Mouse (Mus musculus): ENCODE measurements around the gene Kif6.

Gene Kif6

GRCm38 (mm10) chr17:49787351-49787750, 172.4 kb downstream of the Kif6 start:
- no peak for DNase-seq (ENCODE audit: low read depth in 2 of 2, low spot score in 2 of 2)

DNA sequence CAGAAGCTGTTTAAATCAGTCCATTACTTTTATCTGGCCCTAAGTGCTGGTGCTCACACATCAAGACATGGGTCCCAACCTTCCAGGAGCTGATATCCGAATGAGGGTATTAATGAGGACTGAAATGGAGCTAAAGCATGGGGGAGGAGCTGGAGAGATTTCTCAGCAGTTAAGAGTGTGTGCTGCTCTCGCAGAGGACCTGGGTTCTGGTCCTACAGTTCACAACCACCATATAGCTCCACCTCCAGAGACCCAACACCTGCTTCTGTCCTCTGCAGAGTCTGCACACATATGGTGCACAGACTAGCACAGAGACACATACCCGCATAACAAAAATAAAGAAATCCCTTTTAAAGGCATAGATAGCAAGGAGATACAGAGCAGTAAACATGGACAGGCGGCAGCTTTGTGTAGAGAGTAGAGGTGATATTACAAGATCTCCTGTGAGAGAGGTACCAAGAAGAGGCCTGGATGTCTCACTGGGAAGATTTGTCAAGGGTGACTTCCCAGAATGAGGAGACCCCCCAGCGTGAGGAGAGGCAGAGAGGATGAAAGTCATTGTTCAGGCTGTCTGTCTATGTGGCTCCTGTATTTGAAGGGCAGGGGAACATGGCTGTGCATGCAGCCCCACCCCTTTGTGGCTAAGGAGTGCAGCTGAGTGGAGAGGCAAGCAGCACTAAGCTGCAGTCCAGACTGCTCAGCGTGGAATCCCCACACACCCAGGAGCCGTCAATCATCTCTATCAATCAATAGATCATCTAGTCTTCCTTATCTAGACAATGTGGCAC, 173.4 kb downstream of the Kif6 start:
- no peak for DNase-seq (ENCODE audit: low read depth in 2 of 2, low spot score in 2 of 2)

GRCm38 (mm10) chr17:49791546-49791945, 176.6 kb downstream of the Kif6 start:
- no peak for DNase-seq (ENCODE audit: low read depth in 2 of 2, low spot score in 2 of 2)

DNA sequence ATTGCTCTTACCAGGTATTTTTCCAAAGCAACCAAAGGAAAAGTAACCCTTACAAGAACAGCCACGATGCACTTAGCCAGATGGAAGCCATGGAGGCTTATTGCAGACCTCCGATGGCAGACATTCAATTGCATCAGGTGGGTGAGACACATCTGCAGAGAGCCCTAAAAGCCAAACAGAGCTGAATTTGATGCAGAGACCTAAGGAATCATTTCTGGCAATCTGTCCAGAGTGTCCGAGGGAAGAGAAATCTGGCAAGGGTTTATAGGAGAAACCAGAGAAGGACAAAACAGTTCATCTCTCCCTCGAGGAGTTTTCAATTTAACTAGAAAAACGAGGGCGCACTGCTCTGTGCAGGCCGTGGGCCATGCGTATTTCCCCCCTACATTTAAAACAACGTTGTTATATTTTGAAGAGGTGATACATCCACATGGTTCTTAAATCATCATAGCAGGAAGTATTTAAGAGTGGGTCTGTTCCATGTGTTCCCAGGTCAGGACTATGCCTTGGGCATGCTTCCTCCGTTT, 177.3 kb downstream of the Kif6 start:
- no peak for DNase-seq (ENCODE audit: low read depth in 2 of 2, low spot score in 2 of 2)

DNA sequence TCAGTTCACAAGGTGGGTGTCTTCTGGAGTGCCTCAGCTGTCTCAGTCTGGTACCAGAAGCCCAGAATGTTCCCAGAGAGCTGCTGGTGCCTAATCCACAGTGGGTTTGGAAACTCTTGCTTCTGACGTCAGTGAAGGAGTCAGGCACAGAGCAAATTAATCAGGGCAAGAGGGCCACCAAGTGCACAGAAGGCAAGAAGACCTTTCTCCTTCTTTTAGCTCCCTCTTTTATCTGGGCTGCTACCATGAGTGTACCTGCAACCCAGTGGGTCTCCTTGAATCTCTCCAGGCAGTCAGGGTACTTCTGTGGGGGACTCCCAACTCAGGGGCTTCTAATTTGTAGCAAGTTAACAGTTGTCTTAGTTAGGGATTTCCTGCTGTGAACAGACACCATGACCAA, 178.0 kb downstream of the Kif6 start:
- no peak for DNase-seq (ENCODE audit: low read depth in 2 of 2, low spot score in 2 of 2)

DNA sequence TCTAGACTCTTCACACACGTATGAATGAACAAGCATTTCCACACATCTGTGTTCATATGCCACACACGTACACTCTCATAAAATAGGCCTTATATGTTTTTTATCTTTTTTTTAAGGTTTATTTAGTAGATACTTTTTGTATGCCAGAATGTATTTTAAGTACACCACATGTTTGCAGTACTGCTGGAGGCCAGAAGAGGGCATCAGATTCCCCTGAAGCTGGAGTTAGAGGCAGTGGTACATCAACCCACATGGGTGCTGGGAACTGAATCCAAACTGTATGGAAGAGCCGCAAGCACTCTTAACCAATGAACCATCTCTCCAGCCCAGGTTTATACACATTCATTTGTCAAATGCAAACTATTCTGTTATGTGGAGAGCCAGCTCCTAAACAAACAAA, 179.0 kb downstream of the Kif6 start:
- DNase-seq (ENCODE audit: low read depth in 2 of 2, low spot score in 2 of 2), result no peak

- no peak for DNase-seq (ENCODE audit: low read depth in 2 of 2, low spot score in 2 of 2)
Measured at GRCm38 (mm10) chr17:49795241-49795640, 180.3 kb downstream of the Kif6 start.

- DNase-seq (ENCODE audit: low read depth in 2 of 2, low spot score in 2 of 2), result no peak
Measured at GRCm38 (mm10) chr17:49796116-49796515, 181.2 kb downstream of the Kif6 start.

DNA sequence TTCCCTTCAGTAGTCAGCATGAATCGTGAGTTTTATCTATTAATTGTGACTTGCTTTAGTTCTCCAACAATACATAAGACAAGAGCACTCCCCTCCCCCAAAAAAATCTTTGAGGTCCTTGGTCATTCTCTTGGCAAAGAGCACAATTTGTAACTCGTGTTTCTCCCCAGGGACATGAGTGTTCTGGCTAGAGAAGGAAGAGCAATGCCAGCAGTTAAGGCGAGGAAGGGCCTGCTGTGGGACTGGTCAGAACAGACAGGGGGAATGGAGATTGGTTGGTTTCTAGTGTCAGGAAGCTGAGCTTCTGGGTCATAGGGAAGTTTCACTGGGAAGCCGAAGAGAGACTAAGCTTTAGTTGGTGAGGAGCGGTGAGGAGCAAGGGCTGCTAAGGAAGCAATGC, 184.2 kb downstream of the Kif6 start:
- no peak for DNase-seq (ENCODE audit: low read depth in 2 of 2, low spot score in 2 of 2)

DNA sequence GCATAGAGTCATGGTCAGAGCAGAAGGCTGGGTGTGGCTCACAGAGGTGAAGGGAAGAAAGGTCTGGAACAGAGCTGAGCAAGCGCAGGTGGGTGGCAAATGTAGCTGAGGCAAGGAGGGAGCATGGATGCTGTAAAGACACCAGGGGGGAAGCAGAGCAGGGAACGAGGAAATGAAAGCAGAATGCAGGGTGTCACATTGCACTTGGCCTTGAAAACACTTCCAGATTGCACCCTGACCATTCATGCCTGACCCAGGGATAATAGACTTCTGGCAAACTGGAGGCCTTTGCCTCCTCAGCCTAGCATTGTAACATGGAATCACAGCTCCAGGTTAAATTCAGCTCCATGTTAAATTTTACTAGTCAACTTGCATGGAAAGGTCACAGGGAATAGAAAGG, 185.2 kb downstream of the Kif6 start:
- DNase-seq (ENCODE audit: low read depth in 2 of 2, low spot score in 2 of 2), result no peak

GRCm38 (mm10) chr17:49807461-49807860, 192.5 kb downstream of the Kif6 start:
- DNase-seq (ENCODE audit: low read depth in 2 of 2, low spot score in 2 of 2), result no peak

DNA sequence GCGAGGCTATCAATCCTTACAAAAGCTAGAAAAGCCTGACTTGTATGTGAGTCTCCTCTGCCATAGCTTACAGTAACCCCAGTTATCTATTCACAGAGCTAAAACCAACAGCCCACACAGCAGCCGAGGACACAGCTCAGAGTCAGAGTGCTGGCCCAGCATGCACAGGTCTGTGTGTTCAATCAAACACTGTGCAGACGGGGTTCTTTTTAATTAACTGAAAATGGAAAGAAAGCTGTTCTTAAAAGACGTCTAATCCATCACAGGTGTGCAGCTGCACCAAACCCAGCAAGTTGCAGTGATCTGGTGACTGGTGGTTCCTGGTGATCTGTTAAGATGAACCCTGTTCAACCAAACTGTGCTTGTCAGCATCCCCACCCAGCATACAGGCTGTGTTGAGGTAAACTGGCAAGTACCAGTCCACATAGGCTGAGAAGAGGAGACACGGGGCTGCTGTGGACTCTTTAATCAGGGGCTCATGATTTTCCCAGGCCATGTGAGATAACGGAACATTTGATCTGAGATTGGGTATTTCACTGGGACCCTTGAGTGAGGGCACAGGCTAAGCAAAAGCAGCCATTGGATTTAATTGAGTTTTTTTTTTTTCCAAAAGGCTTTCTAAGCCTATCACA, 193.9 kb downstream of the Kif6 start:
- no peak for DNase-seq (ENCODE audit: low read depth in 2 of 2, low spot score in 2 of 2)

GRCm38 (mm10) chr17:49813893-49814640, 199.1 kb downstream of the Kif6 start:
- DNase-seq (ENCODE audit: low read depth in 2 of 2, low spot score in 2 of 2), result no peak

DNA sequence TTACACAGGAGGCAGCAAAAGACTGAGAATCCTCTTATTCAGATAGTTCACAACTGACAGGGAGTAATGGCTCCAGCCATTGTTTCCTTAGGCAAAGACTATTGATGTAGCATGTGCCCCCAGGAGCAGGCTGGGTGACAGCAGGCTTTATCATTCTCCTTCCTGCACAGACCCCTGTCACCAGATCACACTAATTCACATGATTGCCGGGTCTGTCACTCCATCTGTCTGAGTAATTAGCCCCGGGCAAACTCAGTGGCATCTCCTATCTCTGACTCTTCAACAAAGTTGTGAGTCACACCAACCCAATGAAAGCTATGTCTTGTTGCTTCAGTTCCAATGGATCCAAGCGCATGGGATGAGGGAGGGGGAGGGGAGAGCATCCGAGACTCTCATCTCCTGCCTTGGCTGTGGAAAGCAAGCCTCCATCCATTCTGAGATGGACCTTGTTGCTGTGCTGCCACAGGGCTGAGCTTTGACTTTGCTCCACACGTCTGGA, 201.2 kb downstream of the Kif6 start:
- DNase-seq (ENCODE audit: low read depth in 2 of 2, low spot score in 2 of 2), result no peak

DNA sequence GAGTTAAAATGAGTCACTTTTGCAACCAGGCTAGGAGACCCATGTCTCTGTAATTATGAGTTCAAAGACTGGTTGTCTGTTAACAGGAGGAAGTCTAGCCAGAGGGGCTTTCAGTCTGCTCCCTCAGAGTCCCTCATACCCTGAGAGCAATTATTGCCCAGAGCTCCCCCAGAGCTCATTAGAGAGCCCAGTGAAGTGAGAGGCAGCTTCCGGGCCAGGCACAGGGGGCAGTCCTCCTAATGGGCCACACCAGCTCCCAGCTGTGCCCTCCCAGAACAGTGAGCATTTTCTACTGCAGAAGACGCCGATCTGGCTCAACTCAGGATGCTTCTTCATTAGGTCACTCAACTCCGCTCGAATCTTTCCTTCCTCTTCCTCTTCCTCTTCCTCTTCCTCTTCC, 201.8 kb downstream of the Kif6 start:
- DNase-seq (ENCODE audit: low read depth in 2 of 2, low spot score in 2 of 2), result no peak

GRCm38 (mm10) chr17:49820203-49820602, 205.3 kb downstream of the Kif6 start:
- no peak for DNase-seq (ENCODE audit: low read depth in 2 of 2, low spot score in 2 of 2)

GRCm38 (mm10) chr17:49824142-49824840, 209.4 kb downstream of the Kif6 start:
- no peak for DNase-seq (ENCODE audit: low read depth in 2 of 2, low spot score in 2 of 2)

- DNase-seq (ENCODE audit: low read depth in 2 of 2, low spot score in 2 of 2), result no peak
Measured at GRCm38 (mm10) chr17:49824841-49825450, 210.0 kb downstream of the Kif6 start.

DNA sequence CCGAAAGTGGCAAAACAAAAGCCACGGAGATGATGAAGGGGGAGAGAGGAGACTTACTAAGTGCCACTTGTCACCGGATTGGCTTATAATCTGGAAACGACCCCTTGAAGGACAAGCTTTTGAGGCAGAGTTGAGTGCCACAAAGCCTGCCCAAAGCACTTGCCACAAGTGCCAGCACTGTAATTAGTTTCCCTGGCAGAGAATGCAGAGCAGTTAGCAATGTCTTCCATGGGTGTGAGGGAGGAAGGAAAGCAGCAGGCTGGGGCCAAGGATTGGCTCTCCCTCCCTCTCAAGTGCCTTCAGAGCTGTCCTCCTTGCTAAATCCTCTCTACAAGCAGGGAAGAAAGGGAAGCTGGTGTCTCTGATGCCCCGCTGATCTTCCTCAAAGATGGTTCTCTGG, 210.9 kb downstream of the Kif6 start:
- no peak for DNase-seq (ENCODE audit: low read depth in 2 of 2, low spot score in 2 of 2)

GRCm38 (mm10) chr17:49831745-49832144, 216.8 kb downstream of the Kif6 start:
- no peak for DNase-seq (ENCODE audit: low read depth in 2 of 2, low spot score in 2 of 2)
